Mouse (Mus musculus): ENCODE results near the gene Ano1. TPM values are rescaled to one million over a fixed set of nuclear protein-coding genes. Genes with fewer than 3 reads are reported as not detected.
A peak's percentile ranks its signal among the peaks of the same experiment; 100 is the strongest.

The Ano1 gene
- total RNA-seq, 2 experiments from 2014 or later, result 2.6 to 2.8 TPM

DNA sequence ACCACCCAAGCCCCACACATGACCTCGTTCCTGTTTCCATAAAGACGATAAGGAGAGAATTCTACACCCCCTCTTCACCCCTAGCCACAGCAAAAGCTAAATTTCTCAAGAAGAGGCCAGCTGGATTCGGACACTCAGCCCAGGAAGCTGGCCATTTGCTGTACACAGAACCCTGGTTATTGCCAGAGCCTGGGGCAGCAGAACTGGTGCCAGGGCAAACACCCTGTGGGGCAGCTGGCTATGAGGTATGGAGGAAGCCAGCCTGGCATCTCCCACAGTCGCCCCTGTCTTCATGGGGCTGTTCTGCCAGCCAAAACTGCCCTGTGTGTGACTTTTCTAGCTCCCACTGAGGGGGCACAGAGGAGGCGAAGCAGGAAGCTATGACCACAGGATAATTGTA is 104.2 kb downstream of the Ano1 start:
- DNase-seq (ENCODE audit: low spot score in 2 of 2), result no peak

DNA sequence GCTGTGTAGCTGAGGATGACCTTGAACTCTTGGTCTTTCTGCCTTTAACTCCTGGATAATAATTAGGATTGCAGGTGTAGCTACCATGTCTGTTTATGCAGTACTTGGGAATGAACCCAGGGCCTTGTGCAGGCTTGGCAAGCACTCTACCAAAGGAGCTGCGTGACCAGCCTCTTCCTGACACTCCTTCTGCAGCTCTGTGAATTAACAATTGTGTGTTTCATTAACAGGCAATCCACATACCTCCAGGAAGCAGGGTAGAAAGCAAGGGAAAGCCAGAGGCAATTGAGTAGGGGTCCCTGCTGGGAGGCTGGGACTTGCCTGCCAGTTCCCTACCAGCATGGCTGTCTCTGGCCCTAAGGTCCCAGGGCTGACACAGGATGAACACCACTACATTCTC is 111.0 kb downstream of the Ano1 start:
- no peak for DNase-seq (ENCODE audit: low spot score in 2 of 2)

DNA sequence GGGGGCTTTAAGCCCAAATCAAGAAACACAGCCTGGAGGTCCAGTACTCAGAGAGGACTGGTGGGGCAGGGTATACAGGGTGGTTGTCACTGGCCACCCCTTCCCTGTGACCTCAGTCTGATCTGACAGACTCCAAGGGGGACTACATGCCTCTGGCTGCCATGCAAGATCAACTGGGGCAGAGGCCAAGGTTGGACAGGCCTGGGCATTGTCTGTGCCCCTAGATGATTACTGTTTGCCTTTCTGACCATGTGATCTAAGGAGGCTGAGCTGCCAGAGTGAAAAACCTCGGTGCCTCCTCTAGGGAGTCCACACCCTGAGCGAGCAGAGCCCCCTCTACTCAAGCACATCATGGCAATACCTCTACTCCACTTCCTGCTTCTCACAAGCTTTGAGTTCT is 115.8 kb downstream of the Ano1 start:
- peak in 1 of 2 experiments; percentile 7 for DNase-seq (ENCODE audit: low spot score in 2 of 2)

DNA sequence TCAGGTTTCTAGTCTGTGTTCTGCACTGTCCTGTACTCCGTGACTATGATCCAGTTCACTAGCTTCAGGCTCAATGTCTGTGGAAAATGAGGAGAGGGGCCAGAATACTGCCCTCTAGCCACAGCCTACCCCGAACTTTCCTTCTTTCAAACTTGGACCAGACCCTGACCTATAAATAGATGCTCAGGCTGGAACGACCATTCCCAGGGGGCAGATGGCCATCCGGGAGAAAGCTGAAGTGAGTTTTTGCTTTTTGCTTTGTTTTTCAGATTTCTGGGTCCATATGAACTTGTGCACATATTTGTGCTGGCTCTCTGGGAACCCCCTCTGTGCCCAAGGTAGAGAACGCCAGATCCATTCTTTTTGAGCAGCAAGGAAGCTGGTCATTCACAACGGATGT is 116.9 kb downstream of the Ano1 start:
- no peak for DNase-seq (ENCODE audit: low spot score in 2 of 2)

DNA sequence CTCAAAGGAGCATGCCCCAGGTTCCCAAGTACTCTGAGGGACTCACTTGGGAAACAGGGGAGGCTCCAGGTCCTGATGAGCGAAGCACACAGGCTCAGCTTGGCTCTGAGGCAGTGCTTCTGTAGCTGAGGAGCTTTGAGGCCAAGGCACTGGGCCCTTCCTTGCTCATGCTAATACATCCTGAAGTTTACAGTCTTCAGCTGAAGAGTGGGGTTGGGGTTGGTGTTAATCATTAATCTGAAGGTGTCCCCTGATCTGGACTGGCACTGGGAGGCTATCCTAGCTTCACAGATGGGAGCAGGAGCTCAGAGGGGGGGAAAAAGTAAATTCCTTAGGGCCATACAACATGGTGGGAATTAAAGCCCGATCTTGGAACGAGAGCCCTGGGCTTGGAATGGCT is 117.3 kb downstream of the Ano1 start:
- DNase-seq (ENCODE audit: low spot score in 2 of 2), result no peak

DNA sequence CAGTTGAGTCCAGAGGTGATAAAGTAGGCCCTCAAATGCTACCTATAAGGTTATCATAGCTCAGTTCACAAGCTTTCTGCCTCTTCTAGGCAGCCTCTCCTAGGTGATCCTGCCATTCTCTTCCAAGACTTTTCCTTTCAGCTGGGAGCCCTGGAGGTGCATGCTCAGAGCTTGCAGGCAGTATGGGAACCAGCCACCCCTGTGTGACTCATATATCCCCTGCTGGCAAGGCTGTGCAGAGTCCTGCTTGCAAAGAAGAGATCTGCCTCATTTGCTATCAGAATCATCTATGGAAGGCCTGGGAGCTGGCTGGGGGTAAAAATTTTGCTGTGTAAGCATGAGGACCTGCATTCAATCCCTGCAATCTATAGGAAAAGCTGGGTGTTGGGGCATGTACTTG is 119.5 kb downstream of the Ano1 start:
- no peak for DNase-seq (ENCODE audit: low spot score in 2 of 2)

DNA sequence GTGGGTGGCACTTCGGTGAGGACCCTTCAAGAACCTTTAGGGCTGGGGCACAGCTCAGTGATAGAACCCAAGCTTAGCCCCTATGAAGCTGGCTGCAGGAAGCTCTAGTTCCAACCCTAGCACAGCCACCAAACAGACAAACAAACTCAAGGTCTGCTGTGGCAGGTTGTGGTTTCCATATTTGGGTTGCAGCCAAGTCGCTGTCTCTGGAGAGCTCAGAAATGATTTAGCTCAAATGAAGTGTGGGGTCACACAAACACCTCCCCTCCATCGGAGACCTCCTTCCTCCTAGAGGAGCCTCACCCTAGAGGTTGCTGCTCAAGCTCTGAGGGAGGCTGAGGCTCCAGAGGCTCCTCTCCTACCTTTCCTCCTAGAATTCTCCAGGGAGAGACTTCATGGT is 121.2 kb downstream of the Ano1 start:
- no peak for DNase-seq (ENCODE audit: low spot score in 2 of 2)

DNA sequence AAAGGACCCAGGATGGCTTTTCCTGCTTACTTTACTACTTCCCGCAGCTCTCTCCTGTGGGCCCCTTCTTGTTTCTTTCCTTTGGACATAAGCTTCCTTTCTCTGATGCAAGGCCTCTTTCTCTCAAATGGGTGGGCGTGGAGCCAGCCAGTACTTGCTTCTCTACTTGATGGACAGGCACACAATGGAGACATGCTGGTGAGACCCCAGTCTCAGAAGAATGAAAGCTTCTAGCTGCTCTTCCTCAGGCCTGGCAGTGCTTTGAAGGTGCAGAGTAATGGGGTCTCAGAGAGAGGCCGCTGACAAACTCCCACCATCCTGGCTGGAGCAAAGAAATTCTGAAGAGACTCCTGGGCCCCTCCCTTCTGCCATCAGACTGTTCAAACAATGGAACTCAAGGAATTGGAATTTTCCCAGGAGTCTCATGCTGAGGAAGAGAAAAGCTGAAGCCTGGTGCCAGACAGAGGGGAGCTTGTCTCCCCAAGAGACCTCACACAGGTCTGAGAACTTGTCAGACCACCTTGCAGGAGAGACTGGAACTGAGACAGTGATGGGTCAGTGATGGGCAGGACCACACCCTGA is 123.3 kb downstream of the Ano1 start:
- no peak for DNase-seq (ENCODE audit: low spot score in 2 of 2)

DNA sequence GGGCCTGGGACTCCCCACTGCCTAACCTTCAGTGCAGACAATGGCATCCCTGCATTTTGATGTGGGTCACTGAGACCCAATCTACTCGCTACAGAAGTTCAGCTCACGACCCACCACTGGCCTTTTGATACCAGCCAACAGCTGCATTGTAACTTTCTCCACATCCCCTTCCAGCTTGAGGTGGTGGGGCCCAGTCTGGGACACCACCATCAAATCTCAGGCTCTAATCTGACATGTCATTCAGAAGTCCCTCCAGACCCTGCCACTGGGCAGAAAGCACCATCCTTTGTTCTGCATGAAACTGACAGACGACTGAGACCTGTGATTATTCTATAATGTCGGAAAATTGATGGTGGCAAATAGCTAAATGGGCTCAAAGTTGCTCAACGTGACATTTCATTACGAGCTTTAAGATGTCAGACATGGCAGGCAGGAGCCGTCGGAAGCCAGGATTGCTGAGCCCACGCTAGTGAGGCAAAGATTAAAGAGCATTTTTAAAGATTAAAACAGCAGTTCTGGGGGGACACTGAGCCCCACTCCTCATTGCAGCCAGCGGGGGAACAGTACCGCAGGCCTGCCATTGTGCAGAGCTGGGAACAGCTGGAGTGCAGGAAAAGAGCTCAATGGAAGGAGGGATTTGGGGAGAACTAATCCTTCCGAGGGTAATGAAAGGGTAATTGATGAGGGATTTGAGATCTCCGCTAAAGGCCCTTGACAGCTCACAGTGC is 124.0 kb downstream of the Ano1 start:
- DNase-seq (ENCODE audit: low spot score in 2 of 2), result no peak

DNA sequence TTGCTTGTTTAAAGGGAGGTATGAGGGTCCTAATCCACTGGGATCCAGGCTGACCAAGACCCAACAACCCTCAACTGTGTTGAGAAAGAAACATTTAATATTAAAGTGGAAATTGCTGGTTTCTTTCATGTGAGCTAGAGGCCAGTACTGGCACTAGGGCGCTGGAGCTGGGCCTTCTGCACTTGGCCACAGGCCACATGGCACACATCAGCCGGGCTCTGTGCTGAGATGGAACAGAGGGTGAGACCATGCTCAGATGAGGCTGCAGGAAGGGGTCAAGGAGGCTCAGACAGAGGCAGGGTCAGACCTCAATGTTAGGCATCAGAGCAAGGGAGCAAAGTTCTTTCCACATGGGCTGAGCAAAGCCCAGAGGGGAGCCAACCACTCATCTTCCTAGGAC is 125.7 kb downstream of the Ano1 start:
- no peak for DNase-seq (ENCODE audit: low spot score in 2 of 2)

DNA sequence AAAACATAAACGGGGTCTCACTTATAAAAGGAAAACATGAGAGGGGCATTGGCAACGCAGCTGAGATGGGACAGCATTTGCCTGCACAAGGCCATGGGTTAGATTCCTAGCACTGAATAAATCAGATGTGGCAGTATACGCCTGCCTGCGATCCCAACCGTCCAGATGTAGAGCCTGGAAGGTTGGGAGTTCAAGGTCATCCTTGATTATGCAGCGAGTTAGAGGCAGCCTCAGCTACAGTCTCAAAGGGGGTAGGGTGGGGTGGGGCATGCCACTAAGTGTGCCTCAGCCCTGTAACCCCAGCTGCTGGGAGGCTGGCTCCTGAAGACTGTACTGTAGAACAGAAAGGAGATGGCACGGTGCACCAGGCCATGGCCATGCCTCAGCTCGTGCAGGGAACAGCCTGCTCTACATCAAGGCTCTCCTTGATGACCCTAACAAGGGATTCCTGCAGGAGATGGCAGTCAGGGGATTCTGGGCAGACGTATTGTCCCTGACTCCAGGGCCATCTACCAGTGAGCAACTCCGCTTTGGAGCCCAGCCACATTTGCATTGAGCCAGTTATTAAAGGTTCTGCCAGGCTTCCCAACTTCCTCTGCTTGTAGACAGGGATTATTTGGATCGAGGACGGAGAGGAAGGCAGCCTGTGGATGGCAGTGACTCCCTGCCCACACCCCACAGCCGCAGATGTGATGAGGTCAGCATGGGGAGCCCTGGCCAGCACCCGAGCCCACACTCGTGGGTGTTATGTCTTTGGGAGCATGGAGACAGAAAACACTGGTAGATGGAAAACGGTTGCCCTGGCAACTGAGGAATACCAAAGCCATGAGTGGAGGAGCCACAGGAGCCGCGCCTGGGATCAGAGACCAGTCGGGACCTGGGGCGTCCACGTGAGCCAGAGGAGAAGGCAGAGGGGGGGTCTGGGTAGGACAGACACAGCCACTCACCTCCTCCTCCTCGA is 130.8 kb downstream of the Ano1 start:
- peak in 1 of 2 experiments; percentile 36 for DNase-seq (ENCODE audit: low spot score in 2 of 2)

DNA sequence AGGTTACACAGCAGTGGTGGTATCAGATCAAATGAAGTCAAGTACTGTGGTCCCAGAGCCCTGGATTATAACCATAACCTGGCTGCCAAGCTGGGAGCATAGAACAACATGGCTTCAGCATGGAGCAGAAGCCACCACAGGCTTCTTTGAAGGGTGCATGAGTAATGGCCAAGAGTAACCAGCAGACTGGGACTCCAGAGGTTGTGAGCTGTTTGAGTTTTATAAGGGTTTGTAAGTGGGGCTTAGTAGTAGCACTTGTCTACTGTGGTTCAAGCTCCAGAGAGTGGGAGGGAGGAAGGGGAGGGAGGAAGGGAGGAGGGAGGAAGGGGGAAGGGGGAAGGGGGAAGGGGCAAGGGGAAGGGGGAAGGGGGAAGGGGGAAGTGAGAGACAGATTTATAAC is 131.5 kb downstream of the Ano1 start:
- no peak for DNase-seq (ENCODE audit: low spot score in 2 of 2)

DNA sequence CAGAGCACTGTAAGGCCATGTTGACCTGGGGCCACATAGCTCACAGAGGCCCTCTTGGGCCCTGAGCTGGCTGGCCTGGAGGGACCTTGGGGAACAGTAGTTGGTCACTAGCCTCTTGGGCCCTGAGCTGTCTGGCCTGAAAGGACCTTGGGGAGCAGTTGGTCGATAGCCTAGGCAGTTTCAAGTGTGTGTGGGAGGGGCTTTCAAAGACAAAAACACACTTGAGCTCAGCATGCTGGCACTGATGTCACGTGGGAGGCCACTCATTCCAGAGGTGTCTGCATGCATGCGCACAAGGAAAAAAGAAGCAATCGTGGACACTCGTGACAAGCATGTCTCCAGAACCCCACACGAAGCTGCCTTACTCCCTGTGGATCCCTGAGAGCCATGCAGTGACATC is 136.4 kb downstream of the Ano1 start:
- no peak for DNase-seq (ENCODE audit: low spot score in 2 of 2)

DNA sequence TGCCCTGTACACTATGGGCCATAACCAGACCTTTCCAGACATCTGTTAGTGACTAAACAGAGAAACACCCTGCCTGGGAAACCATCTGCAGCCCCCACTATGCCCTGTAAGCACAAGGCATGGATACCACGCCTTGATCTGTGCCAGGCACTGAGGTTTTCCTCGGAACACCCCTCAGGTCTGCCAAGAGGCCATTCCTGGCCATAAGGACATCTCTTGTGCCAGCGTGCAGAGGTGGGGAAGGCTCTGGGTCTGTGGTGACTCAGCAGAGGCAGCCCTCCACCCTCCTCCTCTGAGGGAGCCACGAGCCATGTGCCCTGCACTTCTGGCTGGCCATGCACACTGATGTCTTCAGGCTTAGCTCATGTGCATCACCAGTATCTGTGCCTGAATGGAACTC is 138.9 kb downstream of the Ano1 start:
- no peak for DNase-seq (ENCODE audit: low spot score in 2 of 2)

DNA sequence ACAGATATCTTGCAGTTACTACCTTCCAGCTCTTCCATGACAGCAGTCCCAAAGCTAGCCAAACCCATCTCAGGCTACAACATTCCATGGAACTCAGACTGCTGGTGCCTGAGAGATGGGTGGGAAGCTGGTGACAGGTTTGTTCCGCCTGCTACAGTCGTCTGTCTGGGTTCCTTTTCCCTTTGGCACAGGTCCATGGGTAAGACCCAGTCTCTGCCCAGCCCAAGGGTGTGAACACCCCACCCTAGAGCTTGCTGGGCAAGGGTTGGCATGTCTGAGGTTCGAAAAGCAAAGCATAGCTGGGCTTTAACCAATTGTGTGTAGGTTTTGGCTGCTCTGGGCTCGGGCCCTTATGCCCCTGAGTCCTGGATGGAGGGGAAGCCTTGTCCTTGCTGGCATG is 139.4 kb downstream of the Ano1 start:
- DNase-seq (ENCODE audit: low spot score in 2 of 2), result no peak

DNA sequence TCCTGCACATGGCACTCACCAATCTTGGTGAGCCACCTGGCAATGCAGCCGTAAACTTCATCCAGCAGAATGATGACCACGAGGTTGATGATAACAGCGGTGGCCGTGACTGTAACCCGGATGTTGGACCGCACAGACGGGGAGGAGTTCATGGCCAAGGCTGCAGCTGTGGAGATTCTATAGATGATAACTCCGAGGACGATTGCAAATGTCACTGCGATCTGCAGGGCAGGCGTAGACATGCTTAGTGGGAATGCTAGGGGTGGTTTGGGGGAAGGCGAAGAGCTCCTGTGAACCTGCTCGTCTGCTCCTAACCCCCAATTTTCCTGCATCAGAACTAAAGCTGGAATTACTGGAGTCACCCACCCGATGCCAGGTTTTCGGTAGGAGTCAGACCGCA is 140.2 kb downstream of the Ano1 start:
- DNase-seq (ENCODE audit: low spot score in 2 of 2), result no peak

DNA sequence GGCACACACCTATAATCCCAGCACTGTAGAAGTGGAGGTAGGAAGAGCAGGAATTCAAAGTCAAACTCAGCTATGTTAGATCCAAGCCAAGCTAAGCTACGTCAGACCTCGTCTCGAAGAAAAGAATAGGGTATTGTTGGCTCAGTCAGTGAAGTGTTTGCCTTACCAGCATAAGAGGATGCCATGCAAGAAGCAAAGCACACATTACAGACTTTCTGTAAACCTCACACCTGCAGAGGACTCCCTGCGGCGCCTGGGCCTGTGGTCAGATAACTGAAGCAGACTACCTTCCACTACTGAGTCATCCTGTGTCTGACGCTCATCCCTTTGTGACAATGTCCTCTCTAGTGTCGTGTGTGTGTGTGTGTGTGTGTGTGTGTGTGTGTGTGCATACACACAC is 142.2 kb downstream of the Ano1 start:
- no peak for DNase-seq (ENCODE audit: low spot score in 2 of 2)

DNA sequence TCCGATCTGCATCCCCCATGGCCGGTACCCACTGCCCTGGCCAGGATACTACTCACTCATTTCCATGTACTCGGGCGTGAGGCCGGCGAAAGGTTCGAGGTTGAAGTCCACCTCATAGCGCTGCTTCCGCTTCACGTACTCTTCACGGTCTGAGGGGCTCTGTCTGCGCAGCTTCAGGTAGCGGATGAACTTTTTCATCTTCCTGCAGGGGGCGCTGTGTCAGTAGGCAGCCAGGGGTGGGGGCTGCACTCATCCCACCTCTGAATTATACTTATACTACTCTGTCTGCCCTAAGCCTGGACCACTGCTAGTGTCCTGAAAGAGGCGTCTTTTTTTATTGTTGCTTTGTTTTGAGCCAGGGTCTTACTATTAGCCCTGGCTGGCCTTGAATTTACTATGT is 143.9 kb downstream of the Ano1 start:
- DNase-seq (ENCODE audit: low spot score in 2 of 2), result no peak

DNA sequence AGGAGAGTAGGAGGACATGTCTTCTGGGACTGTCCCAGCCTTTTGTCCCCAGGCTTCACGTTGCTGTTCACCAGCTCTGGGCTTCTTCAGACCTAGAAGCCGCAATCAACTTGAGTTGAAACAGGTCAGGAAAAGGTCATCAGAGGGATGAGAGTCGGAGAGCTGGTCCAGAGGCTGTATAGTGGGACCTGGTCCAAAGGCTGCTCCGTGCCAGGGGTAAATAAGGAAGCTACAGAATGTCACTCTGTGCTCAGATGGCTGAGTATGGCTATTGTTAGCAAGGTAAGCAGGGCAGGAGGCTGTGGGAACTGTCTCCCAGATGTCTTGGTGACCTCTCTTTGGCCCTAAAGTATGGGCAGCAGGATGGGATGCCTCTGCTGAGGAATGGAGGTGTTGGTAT is 147.0 kb downstream of the Ano1 start:
- no peak for DNase-seq (ENCODE audit: low spot score in 2 of 2)

DNA sequence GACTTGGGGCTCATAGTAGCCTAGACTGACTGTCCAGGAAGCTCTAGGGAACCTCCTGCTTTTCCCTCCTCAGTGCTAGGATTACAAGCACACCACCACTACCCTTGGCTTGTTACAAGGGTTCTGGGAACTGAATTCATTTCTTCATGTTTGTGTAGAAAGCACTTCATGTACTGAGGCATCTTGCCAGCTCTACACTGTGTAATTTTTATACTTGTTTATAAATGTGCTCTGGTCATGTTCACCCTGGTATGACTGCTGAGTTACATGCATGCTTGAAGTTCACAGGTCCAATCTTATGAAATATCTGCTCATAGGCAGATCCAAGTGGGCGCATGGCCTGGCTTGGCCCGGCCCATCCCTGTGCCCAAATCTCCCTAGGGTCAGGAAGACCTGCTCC is 147.5 kb downstream of the Ano1 start:
- no peak for DNase-seq (ENCODE audit: low spot score in 2 of 2)

DNA sequence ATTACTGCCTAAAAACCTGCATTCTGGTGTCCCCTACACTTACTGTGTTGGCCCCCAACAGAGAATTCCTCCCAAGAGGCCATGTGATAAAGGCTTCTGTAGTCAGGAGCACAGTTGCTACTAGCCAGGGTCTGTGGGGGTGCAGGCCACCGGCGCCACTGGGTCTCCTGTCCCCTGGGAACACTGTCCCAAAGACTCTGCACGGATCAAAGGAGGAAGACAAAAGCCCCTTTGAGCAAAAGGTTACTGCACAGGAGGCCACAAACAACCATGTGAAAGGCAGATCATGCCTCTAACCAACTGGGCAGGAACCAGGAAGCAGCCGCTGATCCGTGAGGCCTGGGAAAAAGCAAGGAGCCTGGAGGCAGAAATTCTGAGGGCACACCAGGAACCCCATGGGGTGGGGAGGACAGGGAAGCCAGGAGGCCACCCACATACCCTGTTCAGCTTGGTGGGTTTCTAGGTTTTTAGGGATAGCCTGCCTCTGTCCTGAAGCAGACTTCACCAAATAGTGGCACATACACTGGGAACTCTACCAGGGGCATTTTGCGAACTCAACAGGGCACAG is 151.4 kb downstream of the Ano1 start:
- no peak for DNase-seq (ENCODE audit: low spot score in 2 of 2)

DNA sequence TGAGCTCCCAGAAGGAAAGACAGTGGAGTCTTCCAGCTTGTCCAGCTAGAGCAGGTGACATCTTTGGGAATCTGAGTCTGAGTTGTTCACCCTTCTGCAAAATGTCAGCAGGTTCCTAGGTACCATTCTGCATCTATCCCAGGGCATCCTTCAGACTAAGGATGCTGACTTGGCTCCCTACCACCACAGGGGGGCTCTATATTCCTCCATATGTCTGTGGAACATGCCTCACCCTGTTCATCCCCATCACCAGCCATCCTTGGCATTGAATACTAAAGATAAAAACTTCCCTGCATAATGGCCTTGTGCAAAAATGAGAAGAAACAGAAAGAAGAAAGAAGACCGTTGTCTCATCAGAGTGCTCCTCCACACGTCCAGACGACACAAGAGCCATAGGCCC is 162.3 kb downstream of the Ano1 start:
- peak in 1 of 2 experiments; percentile 13 for DNase-seq (ENCODE audit: low spot score in 2 of 2)
